Mouse (Mus musculus) MEL (cell line): Measurements from ENCODE around the gene Ecsit. TPM values are rescaled to one million over a fixed set of nuclear protein-coding genes. Genes with fewer than 3 reads are reported as not detected.

ENCODE experiments used
- DNase-seq: peaks from one replicate; pipeline ENCODE4 v3.0.0; 2011; ENCODE audit warnings: low read depth, low spot score
- H3K27ac ChIP-seq: 2 replicates; pipeline ENCODE4 v1.5.1; 2012; ENCODE audit warnings: low read depth, mild to moderate bottlenecking, control low read depth, low read length, moderate library complexity; ENCODE audit not compliant: control insufficient read depth
- H3K27me3 ChIP-seq, 2 experiments: fragments of 150-350 bp in 1 of 2; sonication (generic) in 1 of 2; 2 replicates each; pipeline ENCODE4 v1.6.1; 2012; ENCODE audit warnings: low read length in 2 of 2, mild to moderate bottlenecking in 2 of 2, improper control_type of control experiment in 1 of 2, moderate library complexity in 1 of 2; ENCODE audit not compliant: insufficient read depth in 2 of 2, control insufficient read depth in 1 of 2
- H3K36me3 ChIP-seq, 2 experiments: 2 replicates each; pipeline ENCODE4 v1.6.1; 2012 to 2014; ENCODE audit warnings: low read length in 2 of 2, improper control_type of control experiment in 1 of 2, inconsistent platforms in 1 of 2, mild to moderate bottlenecking in 1 of 2; ENCODE audit not compliant: insufficient read depth in 2 of 2, control insufficient read depth in 1 of 2
- H3K4me1 ChIP-seq, 2 experiments: fragments of 150-350 bp in 1 of 2; sonication (generic) in 1 of 2; 2 replicates each; pipeline ENCODE4 v1.6.1; 2012; ENCODE audit warnings: low read length in 2 of 2, improper control_type of control experiment in 1 of 2, mild to moderate bottlenecking in 1 of 2; ENCODE audit not compliant: insufficient read depth in 2 of 2, control insufficient read depth in 1 of 2
- H3K4me3 ChIP-seq, 2 experiments: fragments of 150-350 bp in 1 of 2; sonication (generic) in 1 of 2; 2 replicates each; pipeline ENCODE4 v1.5.1; 2012; ENCODE audit warnings: low read depth in 2 of 2, low read length in 2 of 2, mild to moderate bottlenecking in 2 of 2, moderate library complexity in 2 of 2, control low read depth in 1 of 2, improper control_type of control experiment in 1 of 2; ENCODE audit not compliant: control insufficient read depth in 1 of 2, insufficient read depth in 1 of 2
- H3K79me2 ChIP-seq: 2 replicates; pipeline ENCODE4 v1.6.1; 2012; ENCODE audit warnings: mild to moderate bottlenecking, low read length, moderate library complexity; ENCODE audit not compliant: control insufficient read depth, poor library complexity, insufficient read depth
- H3K9ac ChIP-seq: 2 replicates; pipeline ENCODE4 v1.6.1; 2012; ENCODE audit warnings: low read depth, mild to moderate bottlenecking, control low read depth, low read length, moderate library complexity; ENCODE audit not compliant: control insufficient read depth, poor library complexity, severe bottlenecking
- H3K9me3 ChIP-seq: fragments of 150-350 bp; sonication (generic); replicated peaks from 2 replicates; pipeline ENCODE4 v1.6.1; 2012; ENCODE audit warnings: mild to moderate bottlenecking, low read length, improper control_type of control experiment, moderate library complexity; ENCODE audit not compliant: insufficient read depth
- CHD1 ChIP-seq: IDR thresholded peaks from 2 replicates; pipeline ENCODE4 v1.6.1; 2012; ENCODE audit warnings: low read depth, mild to moderate bottlenecking, inconsistent platforms, low read length, improper control_type of control experiment
- CHD2 ChIP-seq: IDR thresholded peaks from 2 replicates; pipeline ENCODE4 v1.6.1; 2011; ENCODE audit warnings: low read length, improper control_type of control experiment
- CTCF ChIP-seq, 3 experiments: IDR thresholded peaks in 2 of 3; conservative IDR thresholded peaks in 1 of 3; 2 replicates each; pipeline ENCODE4 v1.5.1; 2011 to 2012; ENCODE audit warnings: low read length in 3 of 3, low read depth in 2 of 3, mild to moderate bottlenecking in 2 of 3, improper control_type of control experiment in 1 of 3, inconsistent platforms in 1 of 3, mixed read lengths in 1 of 3, moderate library complexity in 1 of 3; ENCODE audit not compliant: control insufficient read depth in 1 of 3, insufficient read depth in 1 of 3, poor library complexity in 1 of 3, severe bottlenecking in 1 of 3
- E2F4 ChIP-seq: IDR thresholded peaks from 2 replicates; pipeline ENCODE4 v1.6.1; 2011; ENCODE audit warnings: low read depth, low read length, improper control_type of control experiment, borderline replicate concordance
- ELF1 ChIP-seq: IDR thresholded peaks from 2 replicates; pipeline ENCODE4 v1.6.1; 2014; ENCODE audit warnings: low read depth, mild to moderate bottlenecking, inconsistent platforms, low read length, improper control_type of control experiment, moderate library complexity
- EP300 ChIP-seq, 2 experiments: IDR thresholded peaks; 2 replicates each; pipeline ENCODE4 v1.6.1; 2011; ENCODE audit warnings: improper control_type of control experiment in 2 of 2, low read length in 2 of 2, low read depth in 1 of 2, mild to moderate bottlenecking in 1 of 2
- ETS1 ChIP-seq: IDR thresholded peaks from 2 replicates; pipeline ENCODE4 v1.6.1; 2012; ENCODE audit warnings: low read depth, mild to moderate bottlenecking, inconsistent platforms, low read length, improper control_type of control experiment, moderate library complexity
- GABPA ChIP-seq: IDR thresholded peaks from 2 replicates; pipeline ENCODE4 v1.6.1; 2012; ENCODE audit warnings: low read depth, mild to moderate bottlenecking, inconsistent platforms, low read length, improper control_type of control experiment, moderate library complexity
- GATA1 ChIP-seq: IDR thresholded peaks from 2 replicates; pipeline ENCODE4 v1.6.1; 2011; ENCODE audit warnings: low read depth, low read length, improper control_type of control experiment
- HCFC1 ChIP-seq: IDR thresholded peaks from 2 replicates; pipeline ENCODE4 v1.6.1; 2012; ENCODE audit warnings: low read depth, mild to moderate bottlenecking, inconsistent platforms, low read length, improper control_type of control experiment, moderate library complexity
- JUND ChIP-seq: IDR thresholded peaks from 2 replicates; pipeline ENCODE4 v1.6.1; 2011; ENCODE audit warnings: low read depth, mild to moderate bottlenecking, improper control_type of control experiment, low read length
- KAT2A ChIP-seq: conservative IDR thresholded peaks from 2 replicates; pipeline ENCODE4 v1.6.1; 2012; ENCODE audit warnings: low read depth, low read length, improper control_type of control experiment, inconsistent platforms
- MAFK ChIP-seq: IDR thresholded peaks from 2 replicates; pipeline ENCODE4 v1.6.1; 2011; ENCODE audit warnings: low read depth, mild to moderate bottlenecking, low read length, improper control_type of control experiment, borderline replicate concordance
- MAX ChIP-seq: IDR thresholded peaks from 2 replicates; pipeline ENCODE4 v1.6.1; 2011; ENCODE audit warnings: low read length, improper control_type of control experiment
- MAZ ChIP-seq: IDR thresholded peaks from 2 replicates; pipeline ENCODE4 v1.6.1; 2012; ENCODE audit warnings: low read depth, mild to moderate bottlenecking, inconsistent platforms, low read length, improper control_type of control experiment
- MEF2A ChIP-seq: IDR thresholded peaks from 2 replicates; pipeline ENCODE4 v1.6.1; 2014; ENCODE audit warnings: low read depth, mild to moderate bottlenecking, inconsistent platforms, low read length, improper control_type of control experiment; ENCODE audit not compliant: poor library complexity, insufficient replicate concordance, severe bottlenecking; ENCODE audit errors: extremely low read depth
- MXI1 ChIP-seq: IDR thresholded peaks from 2 replicates; pipeline ENCODE4 v1.6.1; 2011; ENCODE audit warnings: mild to moderate bottlenecking, low read depth, low read length, improper control_type of control experiment
- MYB ChIP-seq: IDR thresholded peaks from 2 replicates; pipeline ENCODE4 v1.6.1; 2011; ENCODE audit warnings: mild to moderate bottlenecking, low read depth, low read length, improper control_type of control experiment
- MYC ChIP-seq: IDR thresholded peaks from 2 replicates; pipeline ENCODE4 v1.6.1; 2011; ENCODE audit warnings: low read depth, mild to moderate bottlenecking, low read length, improper control_type of control experiment, moderate library complexity
- NELFE ChIP-seq: IDR thresholded peaks from 2 replicates; pipeline ENCODE4 v1.6.1; 2011; ENCODE audit warnings: low read depth, low read length, improper control_type of control experiment
- NRF1 ChIP-seq: IDR thresholded peaks from 2 replicates; pipeline ENCODE4 v1.6.1; 2014; ENCODE audit warnings: low read depth, mild to moderate bottlenecking, inconsistent platforms, low read length, improper control_type of control experiment, moderate library complexity; ENCODE audit not compliant: poor library complexity, insufficient read depth, severe bottlenecking
- POLR2A ChIP-seq, 2 experiments: IDR thresholded peaks; 2 replicates each; pipeline ENCODE4 v1.6.1; 2011 to 2012; ENCODE audit warnings: low read length in 2 of 2, mild to moderate bottlenecking in 2 of 2, control low read depth in 1 of 2, improper control_type of control experiment in 1 of 2, low read depth in 1 of 2, moderate library complexity in 1 of 2; ENCODE audit not compliant: control insufficient read depth in 1 of 2, insufficient read depth in 1 of 2, poor library complexity in 1 of 2
- POLR2AphosphoS2 ChIP-seq: IDR thresholded peaks from 2 replicates; pipeline ENCODE4 v1.6.1; 2011; ENCODE audit warnings: low read length, improper control_type of control experiment
- POLR2AphosphoS5 ChIP-seq: IDR thresholded peaks from 2 replicates; pipeline ENCODE4 v1.6.1; 2012; ENCODE audit warnings: low read depth, borderline replicate concordance, mild to moderate bottlenecking, inconsistent platforms, low read length, moderate library complexity, mixed read lengths
- RAD21 ChIP-seq: IDR thresholded peaks from 2 replicates; pipeline ENCODE4 v1.6.1; 2011; ENCODE audit warnings: mild to moderate bottlenecking, low read depth, low read length, improper control_type of control experiment
- RCOR1 ChIP-seq: IDR thresholded peaks from 2 replicates; pipeline ENCODE4 v1.6.1; 2012; ENCODE audit warnings: low read depth, mild to moderate bottlenecking, inconsistent platforms, low read length, improper control_type of control experiment
- SIN3A ChIP-seq: IDR thresholded peaks from 2 replicates; pipeline ENCODE4 v1.6.1; 2012; ENCODE audit warnings: low read length, improper control_type of control experiment, inconsistent platforms
- SMC3 ChIP-seq: IDR thresholded peaks from 2 replicates; pipeline ENCODE4 v1.6.1; 2011; ENCODE audit warnings: low read depth, low read length, improper control_type of control experiment
- TAL1 ChIP-seq: IDR thresholded peaks from 2 replicates; pipeline ENCODE4 v1.6.1; 2012; ENCODE audit warnings: mild to moderate bottlenecking, inconsistent platforms, low read length, moderate library complexity, mixed read lengths
- TBP ChIP-seq: IDR thresholded peaks from 2 replicates; pipeline ENCODE4 v1.8.0; 2011; ENCODE audit warnings: low read depth, low read length, improper control_type of control experiment
- TCF12 ChIP-seq: IDR thresholded peaks from 2 replicates; pipeline ENCODE4 v1.6.1; 2014; ENCODE audit warnings: low read depth, mild to moderate bottlenecking, inconsistent platforms, low read length, improper control_type of control experiment, moderate library complexity
- UBTF ChIP-seq: IDR thresholded peaks from 2 replicates; pipeline ENCODE4 v1.6.1; 2012; ENCODE audit warnings: low read depth, mild to moderate bottlenecking, inconsistent platforms, low read length, improper control_type of control experiment, moderate library complexity, borderline replicate concordance; ENCODE audit not compliant: insufficient read depth
- USF2 ChIP-seq, 2 experiments: IDR thresholded peaks; 2 replicates each; pipeline ENCODE4 v1.6.1; 2011 to 2012; ENCODE audit warnings: improper control_type of control experiment in 2 of 2, low read length in 2 of 2, borderline replicate concordance in 1 of 2, inconsistent platforms in 1 of 2, low read depth in 1 of 2, mild to moderate bottlenecking in 1 of 2; ENCODE audit not compliant: insufficient read depth in 1 of 2
- ZC3H11A ChIP-seq: IDR thresholded peaks from 2 replicates; pipeline ENCODE4 v1.6.1; 2012; ENCODE audit warnings: low read depth, mild to moderate bottlenecking, inconsistent platforms, low read length, improper control_type of control experiment
- ZKSCAN1 ChIP-seq: IDR thresholded peaks from 2 replicates; pipeline ENCODE4 v1.6.1; 2012; ENCODE audit warnings: low read depth, mild to moderate bottlenecking, inconsistent platforms, low read length, improper control_type of control experiment, moderate library complexity
- ZMIZ1 ChIP-seq: IDR thresholded peaks from 2 replicates; pipeline ENCODE4 v1.6.1; 2012; ENCODE audit warnings: low read depth, mild to moderate bottlenecking, inconsistent platforms, low read length, improper control_type of control experiment, moderate library complexity
- ZNF384 ChIP-seq: IDR thresholded peaks from 2 replicates; pipeline ENCODE4 v1.6.1; 2012; ENCODE audit warnings: low read depth, mild to moderate bottlenecking, inconsistent platforms, low read length, improper control_type of control experiment
- polyA plus RNA-seq, 2 experiments: library from polyadenylated mRNA; stranded (reverse) in 1 of 2; unstranded in 1 of 2; fragments of >175 nt in 1 of 2; fragments of >200 nt in 1 of 2; gene quantifications; 2 replicates each; pipeline versions ENCODE4 v1.2.1 to v1.2.4; 2012; ENCODE audit warnings: low replicate concordance in 2 of 2, low read depth in 1 of 2; ENCODE audit not compliant: insufficient read length in 2 of 2, insufficient read depth in 1 of 2, missing spikeins in 1 of 2
- total RNA-seq: library from RNA; depleted of rRNA; stranded (reverse); fragments of 300-350 nt; gene quantifications from 2 replicates; pipeline ENCODE4 v1.2.3, GENCODE M21; 2012

Ecsit gene
- total and polyA plus RNA-seq, 3 experiments: 87.6 to 211 (median 183) TPM

GRCm38 (mm10) chr9:22123069-22123609 lies 37.9 kb upstream of the Ecsit start:
- Histone ChIP-seq H3K27me3 (no peaks in the 10 kb centered on the region), H3K27ac (peak overlapping the region; percentile 41; the same call in 1 of the 2 replicates), H3K4me1 (peaks cover 25 to 41% of the 10 kb centered on the region in 2 experiments), H3K9me3 (no peaks in the 10 kb centered on the region), H3K9ac (no peak overlapping the region), H3K4me3 (no peak overlapping the region), H3K79me2 (no peaks in the 10 kb centered on the region), H3K36me3 (peaks cover 0 to 25% of the 10 kb centered on the region in 2 experiments; a peak in 2 of 4 replicates)
- peak; percentile 90 for DNase-seq
- TF ChIP-seq NELFE (no peak), CTCF (IDR thresholded peaks at IDR 0.05 in 2 of 3, conservative IDR thresholded peaks at IDR 0.05 in 1 of 3; ENCODE audit: control insufficient read depth in 1 of 3, insufficient read depth in 1 of 3, low read depth in 2 of 3, low read length in 3 of 3, poor library complexity in 1 of 3, severe bottlenecking in 1 of 3) (0 out of 6 replicates have a peak, but pooled peaks of 1 of the 3 experiments have one; percentile 3), TBP (peak; percentile 68), CHD2 (no peak), MAFK (0 out of 2 replicates have a peak, but pooled peaks have one; percentile 29), MEF2A (no peak), RAD21 (no peak), MYB (no peak), MAZ (no peak), HCFC1 (peak; percentile 19), POLR2AphosphoS2 (no peak), E2F4 (no peak), RCOR1 (peak; percentile 69), GABPA (no peak), UBTF (0 out of 2 replicates have a peak, but pooled peaks have one; percentile 21), TCF12 (peak; percentile 73), USF2 (IDR thresholded peaks at IDR 0.05; ENCODE audit: borderline replicate concordance in 1 of 2, insufficient read depth in 1 of 2, low read depth in 1 of 2, low read length in 2 of 2) (no peak), ELF1 (no peak), MAX (peak; percentile 67), TAL1 (peak; percentile 18; the same call in 1 of the 2 replicates), ETS1 (peak; percentile 97), JUND (no peak), POLR2AphosphoS5 (no peak), ZMIZ1 (no peak), KAT2A (no peak), MXI1 (peak; percentile 92), ZKSCAN1 (0 out of 2 replicates have a peak, but pooled peaks have one; percentile 60), NRF1 (no peak), SMC3 (no peak), ZNF384 (peak; percentile 99), ZC3H11A (no peak), EP300 (IDR thresholded peaks at IDR 0.05; ENCODE audit: low read depth in 1 of 2, low read length in 2 of 2) (peak; percentile 46 to 67), GATA1 (peak; percentile 27; the same call in 1 of the 2 replicates), CHD1 (no peak), SIN3A (peak; percentile 92), POLR2A (IDR thresholded peaks at IDR 0.05; ENCODE audit: control insufficient read depth in 1 of 2, insufficient read depth in 1 of 2, low read depth in 1 of 2, low read length in 2 of 2, poor library complexity in 1 of 2) (no peak), MYC (peak; percentile 67)
